Mouse (Mus musculus): Measurements from ENCODE around the gene Tpcn2.

DNA sequence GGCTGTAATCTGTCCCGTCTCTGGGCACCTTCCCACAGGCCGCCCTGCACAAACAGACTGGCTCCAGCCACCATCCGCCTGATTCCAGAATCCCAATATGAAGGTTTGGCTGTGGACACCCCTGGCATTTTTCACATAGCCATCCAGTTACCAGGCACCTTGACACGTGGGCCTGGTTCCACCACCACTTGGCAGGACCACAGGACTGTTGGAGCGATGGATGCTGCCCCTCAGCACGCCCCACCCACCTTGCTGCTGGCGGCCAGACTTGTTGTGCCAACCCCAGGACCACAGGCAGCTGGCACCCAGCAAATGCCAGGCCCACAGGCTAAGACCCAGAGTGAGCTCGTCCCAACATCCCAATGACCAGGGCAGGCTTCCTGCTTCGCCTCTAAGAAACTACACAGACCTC lies 64.4 kb downstream of the Tpcn2 start:
- no peak for TF ChIP-seq GATA1 (IDR thresholded peaks at IDR 0.05; ENCODE audit: borderline replicate concordance, low read length)
- TF ChIP-seq FLI1 (IDR thresholded peaks at IDR 0.05; ENCODE audit: low read length) = no peak

Data from megakaryocyte, embryonic 14.5 days (primary cell).